Mouse (Mus musculus) hindbrain, embryonic 14.5 days (tissue): ENCODE measurements around the gene Rab30. TPM values are rescaled to one million over a fixed set of nuclear protein-coding genes. Genes with fewer than 3 reads are reported as not detected.

Experiments used
- ATAC-seq: fragments of 200-750 bp; cut with Nextera tagmentation; 2 replicates; pipeline ENCODE4 v1.8.0; 2017; ENCODE audit warnings: moderate number of reproducible peaks, mild to moderate bottlenecking, moderate TSS enrichment, moderate library complexity; ENCODE audit not compliant: low FRiP score
- DNase-seq: peaks from one replicate; pipeline ENCODE4 v3.0.0-alpha.2; 2015; ENCODE audit warnings: low spot score
- H3K27ac ChIP-seq: fragments of 300-500 bp; sonication (generic); 2 replicates; pipeline ENCODE4 v1.5.1; 2014; ENCODE audit warnings: mild to moderate bottlenecking, moderate library complexity
- H3K27me3 ChIP-seq: fragments of 300-500 bp; sonication (generic); 2 replicates; pipeline ENCODE4 v1.6.1; 2014; ENCODE audit warnings: mild to moderate bottlenecking, low read length, mixed read lengths; ENCODE audit not compliant: control insufficient read depth, insufficient read depth
- H3K36me3 ChIP-seq: fragments of 300-500 bp; sonication (generic); replicated peaks from 2 replicates; pipeline ENCODE4 v1.6.1; 2014; ENCODE audit not compliant: control insufficient read depth, insufficient read depth
- H3K4me1 ChIP-seq: fragments of 300-500 bp; sonication (generic); replicated peaks from 2 replicates; pipeline ENCODE4 v1.6.1; 2014; ENCODE audit warnings: antibody characterized with exemption, low read length, mixed read lengths; ENCODE audit not compliant: control insufficient read depth, insufficient read depth
- H3K4me2 ChIP-seq: fragments of 300-500 bp; sonication (generic); replicated peaks from 2 replicates; pipeline ENCODE4 v1.6.1; 2014; ENCODE audit warnings: mild to moderate bottlenecking, moderate library complexity
- H3K4me3 ChIP-seq: fragments of 300-500 bp; sonication (generic); replicated peaks from 2 replicates; pipeline ENCODE4 v1.5.1; 2014; ENCODE audit warnings: mild to moderate bottlenecking, low read length
- H3K9ac ChIP-seq: fragments of 300-500 bp; sonication (generic); 2 replicates; pipeline ENCODE4 v1.6.1; 2014
- H3K9me3 ChIP-seq: fragments of 300-500 bp; sonication (generic); 2 replicates; pipeline ENCODE4 v1.6.1; 2016; ENCODE audit warnings: low read length; ENCODE audit not compliant: control insufficient read depth
- WGBS: fragments of 180-500 bp; shearing (Covaris S2); extraction: QIAGEN DNeasy Blood & Tissue Kit; methylation state at CpG from one replicate; pipeline ENCODE4 v1.1.7; 2014; 5-methylcytosine and 5-hydroxymethylcytosine counted together
- polyA plus RNA-seq: library from polyadenylated mRNA; unstranded; fragments of >200 nt; fragmentation: Nextera tagmentation; extraction: Ambion mirVana; gene quantifications from 2 replicates; pipeline ENCODE4 v1.2.1, GENCODE M21; 2014

Gene Rab30
- polyA plus RNA-seq, 1 experiment from 2014 or later: 24.2 TPM

DNA sequence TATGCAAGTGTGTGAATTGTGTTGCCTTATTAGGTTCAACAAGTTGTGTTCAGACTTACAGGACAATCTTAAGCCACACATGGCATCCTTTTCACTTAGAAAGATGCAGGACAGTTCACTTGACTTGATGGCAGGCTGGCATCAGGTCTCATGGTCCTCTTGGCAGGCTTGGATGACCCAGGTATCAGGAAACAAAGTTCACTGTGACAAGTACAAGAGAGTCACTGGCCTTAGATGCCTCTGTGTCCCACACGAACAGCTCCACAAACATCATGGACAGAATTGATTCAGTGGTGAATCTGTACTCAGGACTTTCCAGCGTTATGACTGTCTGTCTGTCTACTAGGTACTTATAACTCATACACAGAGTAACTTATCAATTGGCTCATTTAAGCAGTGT lies 93.0 kb downstream of the Rab30 start:
- Histone ChIP-seq H3K9ac (no peak overlapping the region), H3K4me3 (no peak overlapping the region), H3K4me1 (no peaks in the 10 kb centered on the region), H3K27me3 (no peaks in the 10 kb centered on the region), H3K36me3 (peaks cover 24% of the 10 kb centered on the region), H3K27ac (no peak overlapping the region), H3K4me2 (no peak overlapping the region), H3K9me3 (no peaks in the 10 kb centered on the region)
- ATAC-seq (no peak), DNase-seq (no peak)
- 89% methylated on average over 2 of the region's 2 CpGs for WGBS

GRCm38 (mm10) chr7:92836447-92836846 lies 95.0 kb downstream of the Rab30 start:
- 88% methylated on average over 3 of the region's 3 CpGs for WGBS
- ATAC-seq (no peak), DNase-seq (no peak)
- Histone ChIP-seq H3K36me3 (peaks cover 19% of the 10 kb centered on the region), H3K4me2 (no peak overlapping the region), H3K27me3 (no peaks in the 10 kb centered on the region), H3K4me3 (no peak overlapping the region), H3K9ac (no peak overlapping the region), H3K9me3 (no peaks in the 10 kb centered on the region), H3K27ac (no peak overlapping the region), H3K4me1 (no peaks in the 10 kb centered on the region)

DNA sequence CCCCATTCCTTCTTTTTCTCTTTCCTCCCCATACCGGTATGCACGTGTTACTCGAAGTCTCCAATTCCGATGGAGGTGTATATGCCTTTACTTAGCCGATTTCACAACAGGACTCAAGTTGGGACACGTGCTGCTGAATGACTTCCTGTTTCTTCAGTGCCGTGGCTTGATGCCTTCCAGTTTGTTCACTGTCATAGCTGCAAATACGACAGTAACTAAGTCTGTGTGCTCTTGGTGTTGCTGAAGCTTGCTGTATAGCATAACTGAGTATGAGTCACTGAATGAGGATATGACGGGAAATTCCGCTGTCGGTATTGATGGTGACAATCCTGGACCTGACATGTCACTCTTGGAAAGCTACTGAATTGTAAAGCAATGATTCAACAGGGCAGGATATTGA lies 95.8 kb downstream of the Rab30 start:
- no peaks in the 10 kb centered on the region for H3K27me3 ChIP-seq
- no peak for DNase-seq
- 94% methylated on average over 11 of the region's 11 CpGs for WGBS

GRCm38 (mm10) chr7:92837907-92838306 lies 96.5 kb downstream of the Rab30 start:
- WGBS: 80% methylated on average over 3 of the region's 3 CpGs
- no peaks in the 10 kb centered on the region for H3K27me3 ChIP-seq
- H3K4me2 ChIP-seq: no peak overlapping the region
- peaks cover 19% of the 10 kb centered on the region for H3K36me3 ChIP-seq
- no peak for DNase-seq
- no peak overlapping the region for H3K27ac ChIP-seq
- no peak for ATAC-seq
- no peaks in the 10 kb centered on the region for H3K9me3 ChIP-seq
- H3K4me3 ChIP-seq: no peak overlapping the region
- no peaks in the 10 kb centered on the region for H3K4me1 ChIP-seq
- H3K9ac ChIP-seq: no peak overlapping the region

More for the DNA sequence above, 95.8 kb downstream of the Rab30 start:
- Histone ChIP-seq H3K9me3 (no peaks in the 10 kb centered on the region), H3K4me1 (no peaks in the 10 kb centered on the region), H3K4me3 (no peak overlapping the region), H3K36me3 (peaks cover 19% of the 10 kb centered on the region), H3K27ac (no peak overlapping the region), H3K9ac (no peak overlapping the region), H3K4me2 (no peak overlapping the region)
- ATAC-seq: no peak

- DNase-seq: no peak
- H3K27me3 ChIP-seq: no peaks in the 10 kb centered on the region
- ATAC-seq: no peak
- H3K27ac ChIP-seq: no peak overlapping the region
- no peaks in the 10 kb centered on the region for H3K9me3 ChIP-seq
- H3K4me1 ChIP-seq: no peaks in the 10 kb centered on the region
- H3K4me3 ChIP-seq: no peak overlapping the region
- peaks cover 4% of the 10 kb centered on the region; the same call in 1 of the 2 replicates for H3K36me3 ChIP-seq
- WGBS: 87% methylated on average over 2 of the region's 2 CpGs
- H3K9ac ChIP-seq: no peak overlapping the region
- H3K4me2 ChIP-seq: no peak overlapping the region
Observed at GRCm38 (mm10) chr7:92842254-92842653, 100.9 kb downstream of the Rab30 start.

- H3K27me3 ChIP-seq: no peaks in the 10 kb centered on the region
- H3K27ac ChIP-seq: no peak overlapping the region
- no peaks in the 10 kb centered on the region for H3K9me3 ChIP-seq
- no peak overlapping the region for H3K9ac ChIP-seq
- no peak overlapping the region for H3K4me2 ChIP-seq
- H3K36me3 ChIP-seq: no peaks in the 10 kb centered on the region
- no peak overlapping the region for H3K4me3 ChIP-seq
- H3K4me1 ChIP-seq: no peaks in the 10 kb centered on the region
- ATAC-seq (no peak), DNase-seq (no peak)
- WGBS: 85% methylated on average over 3 of the region's 3 CpGs
Observed at GRCm38 (mm10) chr7:92848246-92848645, 106.8 kb downstream of the Rab30 start.

- Histone ChIP-seq H3K9me3 (no peaks in the 10 kb centered on the region), H3K27ac (no peak overlapping the region), H3K9ac (no peak overlapping the region), H3K4me3 (no peak overlapping the region), H3K27me3 (no peaks in the 10 kb centered on the region), H3K36me3 (no peaks in the 10 kb centered on the region), H3K4me2 (no peak overlapping the region), H3K4me1 (no peaks in the 10 kb centered on the region)
- ATAC-seq: no peak
- 24% methylated on average over 2 of the region's 2 CpGs for WGBS
- peak; percentile 83 for DNase-seq
Observed at GRCm38 (mm10) chr7:92866526-92866925, 125.1 kb downstream of the Rab30 start.

GRCm38 (mm10) chr7:92870161-92870560 lies 128.8 kb downstream of the Rab30 start:
- no peak overlapping the region for H3K9ac ChIP-seq
- H3K9me3 ChIP-seq: no peaks in the 10 kb centered on the region
- ATAC-seq (no peak), DNase-seq (peak; percentile 62)
- H3K4me2 ChIP-seq: no peak overlapping the region
- no peaks in the 10 kb centered on the region for H3K36me3 ChIP-seq
- H3K27ac ChIP-seq: no peak overlapping the region
- no peak overlapping the region for H3K4me3 ChIP-seq
- no peaks in the 10 kb centered on the region for H3K27me3 ChIP-seq
- 0 out of 2 replicates have a peak, but pooled peaks cover 4% of the 10 kb centered on the region for H3K4me1 ChIP-seq
- WGBS: 75% methylated on average over 3 of the region's 3 CpGs

DNA sequence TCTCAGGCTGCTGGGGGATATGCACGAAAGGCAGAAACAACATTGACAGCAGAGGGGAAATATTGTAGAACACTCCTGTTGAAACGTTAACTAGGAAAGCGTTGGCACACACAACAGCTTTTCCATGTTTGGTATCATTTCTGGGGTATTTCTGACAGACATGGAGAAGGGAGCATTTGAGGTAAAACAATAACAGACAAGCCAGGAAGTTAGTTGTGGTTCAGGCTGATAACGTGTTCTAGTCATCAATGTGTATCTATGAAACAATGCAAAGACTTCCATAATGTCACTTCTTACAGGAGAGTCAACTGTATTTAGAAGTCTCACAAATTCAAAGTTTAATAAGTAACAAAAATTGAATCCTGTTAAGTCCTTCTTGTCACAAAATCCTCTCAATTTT lies 130.2 kb downstream of the Rab30 start:
- H3K4me3 ChIP-seq: no peak overlapping the region
- H3K27ac ChIP-seq: no peak overlapping the region
- 94% methylated on average over 4 of the region's 4 CpGs for whole genome bisulfite sequencing
- ATAC-seq: no peak
- H3K27me3 ChIP-seq: no peaks in the 10 kb centered on the region
- DNase-seq: no peak
- no peaks in the 10 kb centered on the region for H3K9me3 ChIP-seq
- no peak overlapping the region for H3K9ac ChIP-seq
- no peak overlapping the region for H3K4me2 ChIP-seq
- no peaks in the 10 kb centered on the region for H3K36me3 ChIP-seq
- peaks cover 15% of the 10 kb centered on the region for H3K4me1 ChIP-seq

GRCm38 (mm10) chr7:92874116-92874675 lies 132.8 kb downstream of the Rab30 start, which contains the start of the genes Ddias and Prcp:
Ddias (minus strand) TSS chr7:92874247.
Prcp (plus strand) TSS chr7:92874470.
- Histone ChIP-seq H3K4me3 (peak within 1 kb of the TSS; percentile 66), H3K27me3 (no peaks in the 10 kb centered on the region), H3K9ac (peak within 1 kb of the TSS; percentile 86), H3K4me2 (peak within 1 kb of the TSS; percentile 65), H3K27ac (peak within 1 kb of the TSS; percentile 98), H3K4me1 (peaks cover 19% of the 10 kb centered on the region), H3K9me3 (no peaks in the 10 kb centered on the region), H3K36me3 (no peaks in the 10 kb centered on the region)
- ATAC-seq (peak; percentile 91), DNase-seq (peak; percentile 96)
- WGBS: 0% methylated on average over 52 of the region's 53 CpGs
